Mouse (Mus musculus) MEL (cell line): ENCODE results near the gene Fbl.

ENCODE experiments used
- CTCF ChIP-seq, 3 experiments: IDR thresholded peaks in 2 of 3; conservative IDR thresholded peaks in 1 of 3; 2 replicates each; pipeline ENCODE4 v1.5.1; 2011 to 2012; ENCODE audit warnings: low read length in 3 of 3, low read depth in 2 of 3, mild to moderate bottlenecking in 2 of 3, improper control_type of control experiment in 1 of 3, inconsistent platforms in 1 of 3, mixed read lengths in 1 of 3, moderate library complexity in 1 of 3; ENCODE audit not compliant: control insufficient read depth in 1 of 3, insufficient read depth in 1 of 3, poor library complexity in 1 of 3, severe bottlenecking in 1 of 3
- HCFC1 ChIP-seq: IDR thresholded peaks from 2 replicates; pipeline ENCODE4 v1.6.1; 2012; ENCODE audit warnings: low read depth, mild to moderate bottlenecking, inconsistent platforms, low read length, improper control_type of control experiment, moderate library complexity
- JUND ChIP-seq: IDR thresholded peaks from 2 replicates; pipeline ENCODE4 v1.6.1; 2011; ENCODE audit warnings: low read depth, mild to moderate bottlenecking, improper control_type of control experiment, low read length
- MEF2A ChIP-seq: IDR thresholded peaks from 2 replicates; pipeline ENCODE4 v1.6.1; 2014; ENCODE audit warnings: low read depth, mild to moderate bottlenecking, inconsistent platforms, low read length, improper control_type of control experiment; ENCODE audit not compliant: poor library complexity, insufficient replicate concordance, severe bottlenecking; ENCODE audit errors: extremely low read depth
- NELFE ChIP-seq: IDR thresholded peaks from 2 replicates; pipeline ENCODE4 v1.6.1; 2011; ENCODE audit warnings: low read depth, low read length, improper control_type of control experiment
- RAD21 ChIP-seq: IDR thresholded peaks from 2 replicates; pipeline ENCODE4 v1.6.1; 2011; ENCODE audit warnings: mild to moderate bottlenecking, low read depth, low read length, improper control_type of control experiment
- TAL1 ChIP-seq: IDR thresholded peaks from 2 replicates; pipeline ENCODE4 v1.6.1; 2012; ENCODE audit warnings: mild to moderate bottlenecking, inconsistent platforms, low read length, moderate library complexity, mixed read lengths
- TCF12 ChIP-seq: IDR thresholded peaks from 2 replicates; pipeline ENCODE4 v1.6.1; 2014; ENCODE audit warnings: low read depth, mild to moderate bottlenecking, inconsistent platforms, low read length, improper control_type of control experiment, moderate library complexity
- ZC3H11A ChIP-seq: IDR thresholded peaks from 2 replicates; pipeline ENCODE4 v1.6.1; 2012; ENCODE audit warnings: low read depth, mild to moderate bottlenecking, inconsistent platforms, low read length, improper control_type of control experiment

GRCm38 (mm10) chr7:28168320-28169115, 992 bp upstream of the Fbl start:
- TF ChIP-seq CTCF (IDR thresholded peaks at IDR 0.05 in 2 of 3, conservative IDR thresholded peaks at IDR 0.05 in 1 of 3; ENCODE audit: control insufficient read depth in 1 of 3, insufficient read depth in 1 of 3, low read depth in 2 of 3, low read length in 3 of 3, poor library complexity in 1 of 3, severe bottlenecking in 1 of 3) (peak; percentile 78 to 91 (median 89)), TAL1 (no peak), HCFC1 (peak; percentile 56), JUND (no peak), NELFE (peak; percentile 42), MEF2A (no peak), TCF12 (peak; percentile 49), ZC3H11A (peak; percentile 34; the same call in 1 of the 2 replicates), RAD21 (peak; percentile 60)
